Mouse (Mus musculus) bone marrow macrophage, adult 2 months (primary cell): Measurements from ENCODE around the gene Slc25a19. TPM values are rescaled to one million over a fixed set of nuclear protein-coding genes. Genes with fewer than 3 reads are reported as not detected.

Source experiments
- H3K27ac ChIP-seq: 2 replicates; pipeline ENCODE4 v1.5.1; 2012; ENCODE audit warnings: low read depth, low read length; ENCODE audit not compliant: insufficient read depth
- H3K4me1 ChIP-seq: 2 replicates; pipeline ENCODE4 v1.6.1; 2012; ENCODE audit warnings: low read length; ENCODE audit not compliant: control insufficient read depth, insufficient read depth
- H3K4me3 ChIP-seq: 2 replicates; pipeline ENCODE4 v1.5.1; 2012; ENCODE audit warnings: mild to moderate bottlenecking, low read length, moderate library complexity; ENCODE audit not compliant: insufficient read depth
- CTCF ChIP-seq: IDR thresholded peaks from 2 replicates; pipeline ENCODE4 v1.5.1; 2012; ENCODE audit warnings: low read depth, mild to moderate bottlenecking, low read length, moderate library complexity
- POLR2A ChIP-seq: IDR thresholded peaks from 2 replicates; pipeline ENCODE4 v1.6.1; 2012; ENCODE audit warnings: mild to moderate bottlenecking, low read depth, low read length, borderline replicate concordance
- polyA plus RNA-seq: library from polyadenylated mRNA; stranded (reverse); fragments of >200 nt; gene quantifications from 2 replicates; pipeline ENCODE4 v1.2.4, GENCODE M21; 2012; ENCODE audit not compliant: missing spikeins, insufficient read depth, insufficient read length

Gene Slc25a19
- polyA plus RNA-seq, 1 experiment: 37.0 TPM

- Histone ChIP-seq H3K27ac (peak overlapping the region; percentile 77), H3K4me3 (peak overlapping the region; percentile 30), H3K4me1 (peaks cover 44% of the 10 kb centered on the region)
- TF ChIP-seq POLR2A (no peak), CTCF (no peak)
Observed at GRCm38 (mm10) chr11:115601174-115601573, 26.9 kb downstream of the Slc25a19 start.

GRCm38 (mm10) chr11:115600743-115601142 lies 27.4 kb downstream of the Slc25a19 start:
- peaks cover 44% of the 10 kb centered on the region for H3K4me1 ChIP-seq
- peak overlapping the region; percentile 77 for H3K27ac ChIP-seq
- peak overlapping the region; percentile 30 for H3K4me3 ChIP-seq
- TF ChIP-seq POLR2A (no peak), CTCF (no peak)

- peak overlapping the region; percentile 77 for H3K27ac ChIP-seq
- H3K4me1 ChIP-seq: peaks cover 37% of the 10 kb centered on the region
- H3K4me3 ChIP-seq: peak overlapping the region; percentile 0; the same call in 1 of the 2 replicates
- no peak for TF ChIP-seq POLR2A
- no peak for TF ChIP-seq CTCF
Observed at GRCm38 (mm10) chr11:115599722-115600121, 28.4 kb downstream of the Slc25a19 start.

GRCm38 (mm10) chr11:115598309-115598708 lies 29.8 kb downstream of the Slc25a19 start:
- Histone ChIP-seq H3K4me1 (peaks cover 37% of the 10 kb centered on the region), H3K4me3 (no peak overlapping the region), H3K27ac (peak overlapping the region; percentile 89; the same call in 1 of the 2 replicates)
- no peak for TF ChIP-seq POLR2A
- TF ChIP-seq CTCF: no peak

- peaks cover 17% of the 10 kb centered on the region for H3K4me1 ChIP-seq
- H3K27ac ChIP-seq: no peak overlapping the region
- no peak overlapping the region for H3K4me3 ChIP-seq
- TF ChIP-seq CTCF: no peak
- no peak for TF ChIP-seq POLR2A
Observed at GRCm38 (mm10) chr11:115595209-115595608, 32.9 kb downstream of the Slc25a19 start.

- Histone ChIP-seq H3K4me3 (no peak overlapping the region), H3K27ac (no peak overlapping the region), H3K4me1 (no peaks in the 10 kb centered on the region)
- TF ChIP-seq POLR2A (no peak), CTCF (no peak)
Observed at GRCm38 (mm10) chr11:115590526-115591075, 37.5 kb downstream of the Slc25a19 start.

GRCm38 (mm10) chr11:115587984-115588383 lies 40.1 kb downstream of the Slc25a19 start:
- H3K27ac ChIP-seq: no peak overlapping the region
- no peak overlapping the region for H3K4me3 ChIP-seq
- H3K4me1 ChIP-seq: no peaks in the 10 kb centered on the region
- TF ChIP-seq POLR2A: no peak
- no peak for TF ChIP-seq CTCF

- H3K4me3 ChIP-seq: no peak overlapping the region
- no peaks in the 10 kb centered on the region for H3K4me1 ChIP-seq
- TF ChIP-seq POLR2A (no peak), CTCF (no peak)
- no peak overlapping the region for H3K27ac ChIP-seq
Observed at GRCm38 (mm10) chr11:115586403-115586802, 41.7 kb downstream of the Slc25a19 start.

- Histone ChIP-seq H3K4me3 (no peak overlapping the region), H3K27ac (no peak overlapping the region)
- TF ChIP-seq CTCF: no peak
- TF ChIP-seq POLR2A: no peak
Observed at GRCm38 (mm10) chr11:115585573-115586100, 42.5 kb downstream of the Slc25a19 start.

GRCm38 (mm10) chr11:115584376-115585073 lies 43.6 kb downstream of the Slc25a19 start:
- H3K4me3 ChIP-seq: no peak overlapping the region
- TF ChIP-seq CTCF: no peak
- TF ChIP-seq POLR2A: no peak
- no peaks in the 10 kb centered on the region for H3K4me1 ChIP-seq
- no peak overlapping the region for H3K27ac ChIP-seq

More at GRCm38 (mm10) chr11:115585573-115586100, 42.5 kb downstream of the Slc25a19 start:
- no peaks in the 10 kb centered on the region for H3K4me1 ChIP-seq
